Mouse (Mus musculus): ENCODE measurements around the gene Bap1.

DNA sequence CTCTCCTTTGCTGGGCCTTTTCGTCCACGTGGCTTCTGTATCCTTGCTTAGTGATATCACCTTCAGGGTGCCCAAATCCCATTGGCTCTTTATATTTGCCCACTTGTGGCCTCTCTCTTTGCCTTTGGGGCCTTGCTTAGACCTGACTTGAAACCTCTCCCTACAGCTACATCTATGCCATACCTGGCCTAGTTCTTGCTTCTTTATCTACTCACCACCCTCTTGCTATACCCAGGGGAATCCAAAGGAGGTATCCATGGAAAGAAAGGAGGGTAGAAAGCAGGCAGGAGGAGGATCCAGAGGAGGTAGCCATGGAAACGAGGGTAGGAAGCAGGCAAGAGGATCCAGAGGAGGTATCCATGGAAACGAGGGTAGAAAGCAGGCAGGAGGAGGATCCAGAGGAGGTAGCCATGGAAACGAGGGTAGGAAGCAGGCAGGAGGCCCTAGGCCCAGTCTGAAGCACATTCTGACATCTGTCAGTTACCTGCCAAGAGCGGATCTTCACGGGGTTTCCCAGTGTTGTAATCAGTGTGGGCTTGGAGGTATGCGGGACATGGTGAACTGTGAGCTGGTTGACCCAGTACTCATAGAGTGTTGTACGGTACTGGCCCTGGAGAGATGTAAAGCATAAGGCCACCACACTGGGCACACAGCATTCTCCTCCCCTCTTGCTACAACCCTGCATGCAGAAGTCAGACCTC lies 17.2 kb downstream of the Bap1 start:
- no peak for TF ChIP-seq GATA2 (IDR thresholded peaks at IDR 0.05; ENCODE audit: borderline replicate concordance, low read depth, low read length)
- TF ChIP-seq CTCF (IDR thresholded peaks at IDR 0.05; ENCODE audit: low read depth, low read length), result no peak
- no peak for TF ChIP-seq TAL1 (conservative IDR thresholded peaks at IDR 0.05; ENCODE audit: low read depth, low read length)

Data from G1E (cell line).